Mouse (Mus musculus) mouse embryonic stem cell (cell line): ENCODE measurements around the gene Unc50.

ENCODE experiments used
- in situ Hi-C, 2 experiments: fragments of 300-500 bp; cut with MboI; formaldehyde crosslinking; loops; 1 replicate in 1 of 2; 3 replicates in 1 of 2; pipeline ENCODE4 v1.14.3; 2019 to 2020; ENCODE audit warnings: low sequenced_read_pairs in 2 of 2, low pct_unique_long_range_greater_than_20kb in 1 of 2, mixed read lengths in 1 of 2; ENCODE audit not compliant: unreplicated experiment in 1 of 2

The Unc50 gene

DNA sequence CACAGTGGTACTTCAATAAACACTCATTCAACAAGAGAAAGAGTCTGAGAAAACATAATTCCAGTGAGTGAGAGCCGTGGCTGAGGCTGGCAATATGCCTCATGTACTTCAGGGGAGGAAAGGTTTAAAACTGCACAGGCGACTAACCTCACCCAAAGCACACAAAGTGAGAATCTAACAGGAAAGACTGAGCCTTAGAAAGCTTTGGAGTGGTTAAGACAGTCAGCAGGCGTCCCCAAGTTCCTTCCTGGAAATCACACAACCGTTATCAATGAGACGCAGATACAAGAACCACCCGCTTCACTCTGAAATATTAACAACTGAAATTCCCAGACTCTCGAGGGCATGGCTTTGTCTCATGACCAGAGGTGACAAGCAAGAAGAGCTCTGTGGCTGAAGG lies 48.5 kb downstream of the Unc50 start:
- in situ Hi-C loops: loop anchor here in 1 of 2 experiments (10.0 kb wide), 1 partner anchor 156 kb away; no protein-coding TSS in a partner anchor

DNA sequence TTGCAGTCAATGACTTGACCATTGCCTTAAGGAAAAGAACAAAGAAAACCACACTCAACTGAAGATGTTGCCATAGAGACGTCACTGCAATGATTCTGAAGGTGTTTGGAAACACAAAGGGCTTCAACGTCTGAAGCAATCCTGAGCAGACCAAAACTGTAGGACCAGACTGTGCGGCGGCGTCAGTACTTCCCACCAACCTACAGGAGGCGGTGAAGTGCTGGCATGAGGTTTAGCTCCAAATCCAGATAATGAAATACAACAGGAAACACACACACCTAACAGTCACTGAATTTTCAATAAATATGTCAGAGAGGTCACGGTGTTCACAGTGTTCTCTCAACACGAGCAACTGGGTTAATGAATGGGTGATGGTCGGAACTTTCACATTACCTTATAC lies 49.1 kb downstream of the Unc50 start:
- in situ Hi-C loops: loop anchor here in 1 of 2 experiments (10.0 kb wide), 1 partner anchor 156 kb away; no protein-coding TSS in a partner anchor

DNA sequence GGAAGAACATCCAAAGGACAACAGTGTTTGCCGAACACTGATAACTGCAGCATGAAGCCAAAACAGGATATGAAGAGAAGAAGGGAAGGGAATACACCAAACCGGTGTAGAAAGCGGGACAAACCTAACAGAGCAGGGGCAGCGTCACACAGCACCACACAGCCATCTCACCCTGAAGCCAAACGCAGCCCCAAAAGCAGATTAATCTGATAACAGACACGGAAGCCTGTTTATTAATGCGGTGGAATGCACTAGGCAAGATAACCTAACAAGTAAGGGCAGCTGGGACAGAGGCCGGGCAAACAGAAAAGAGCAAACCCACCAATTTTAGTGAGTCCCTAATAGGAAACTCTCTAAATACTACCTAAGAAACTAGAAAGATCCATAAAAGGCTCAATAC lies 49.8 kb downstream of the Unc50 start:
- in situ Hi-C loops: loop anchor here in 1 of 2 experiments (10.0 kb wide), 1 partner anchor 155 kb away; no protein-coding TSS in a partner anchor

DNA sequence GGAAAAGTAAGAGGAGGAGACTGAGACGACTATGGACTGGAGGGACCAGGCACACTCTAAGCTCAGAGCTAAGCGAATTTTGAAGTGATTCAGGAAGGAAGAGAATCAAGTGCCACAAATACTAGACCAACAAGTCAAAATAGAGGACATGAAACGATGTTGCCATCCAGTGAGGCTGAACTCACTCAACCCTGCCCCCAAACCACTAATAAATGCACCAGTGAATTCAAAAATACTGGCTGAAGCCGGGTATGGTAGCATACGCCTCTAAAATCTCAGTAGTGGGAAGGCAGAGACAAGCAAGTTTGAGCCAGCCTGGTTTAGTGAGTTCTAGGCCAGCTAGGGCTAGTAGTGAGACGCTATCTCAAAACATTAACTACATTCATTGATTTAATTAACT lies 50.8 kb downstream of the Unc50 start:
- in situ Hi-C loops: no loop called here

DNA sequence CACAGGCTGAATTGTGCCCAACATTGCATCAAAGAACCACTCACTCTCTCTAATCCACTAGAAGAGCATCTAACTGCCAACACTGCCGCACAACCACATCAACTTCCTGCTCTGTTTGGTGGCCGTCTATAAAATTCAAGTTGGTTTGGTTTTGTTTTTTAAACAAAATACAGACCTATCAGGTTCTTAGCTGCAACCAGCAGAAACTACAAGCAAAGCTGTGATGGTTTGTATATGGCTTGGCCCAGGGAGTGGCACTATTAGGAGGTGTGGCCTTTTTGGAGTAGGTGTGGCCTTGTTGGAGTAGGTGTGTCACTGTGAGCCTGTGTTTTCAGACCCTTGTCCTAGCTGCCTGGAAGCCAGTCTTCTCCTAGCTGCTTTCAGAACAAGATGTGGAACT lies 51.4 kb downstream of the Unc50 start:
- in situ Hi-C loops: no loop called here

DNA sequence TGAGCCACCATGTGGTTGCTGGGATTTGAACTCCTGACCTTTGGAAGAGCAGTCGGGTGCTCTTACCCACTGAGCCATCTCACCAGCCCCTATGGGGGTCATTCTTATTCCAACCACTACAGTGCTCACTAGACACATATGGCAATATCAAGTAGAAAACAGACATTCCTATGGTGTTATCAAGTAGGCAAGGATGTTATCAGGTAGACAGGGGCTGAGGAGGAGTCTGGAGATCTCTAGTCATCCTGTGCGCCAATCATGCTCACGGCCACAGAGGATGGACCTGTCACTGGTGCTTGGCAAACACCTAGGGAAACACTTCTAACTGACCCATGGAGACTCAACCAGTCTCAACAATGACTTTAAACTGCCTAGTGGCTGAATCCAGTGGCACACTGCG lies 54.7 kb downstream of the Unc50 start:
- in situ Hi-C loops: no loop called here

DNA sequence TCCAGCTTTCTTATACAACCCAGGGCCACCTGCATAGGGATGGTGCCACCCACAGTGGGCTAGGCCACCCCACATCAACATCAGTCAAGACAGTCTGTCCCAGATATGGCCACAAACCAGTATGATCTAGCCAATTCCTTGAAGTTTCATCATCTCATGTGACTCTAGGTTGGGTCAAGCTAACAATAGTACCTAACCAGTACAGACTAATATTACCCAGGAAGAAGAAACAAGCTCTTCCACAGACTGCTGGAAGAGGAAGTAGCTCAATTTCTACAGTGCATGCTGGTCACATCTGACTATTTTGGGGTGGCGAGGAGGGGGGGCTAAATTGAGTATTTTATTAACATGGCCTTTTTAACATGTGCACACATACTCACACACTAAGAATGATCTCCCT lies 56.5 kb downstream of the Unc50 start:
- in situ Hi-C loops: no loop called here

DNA sequence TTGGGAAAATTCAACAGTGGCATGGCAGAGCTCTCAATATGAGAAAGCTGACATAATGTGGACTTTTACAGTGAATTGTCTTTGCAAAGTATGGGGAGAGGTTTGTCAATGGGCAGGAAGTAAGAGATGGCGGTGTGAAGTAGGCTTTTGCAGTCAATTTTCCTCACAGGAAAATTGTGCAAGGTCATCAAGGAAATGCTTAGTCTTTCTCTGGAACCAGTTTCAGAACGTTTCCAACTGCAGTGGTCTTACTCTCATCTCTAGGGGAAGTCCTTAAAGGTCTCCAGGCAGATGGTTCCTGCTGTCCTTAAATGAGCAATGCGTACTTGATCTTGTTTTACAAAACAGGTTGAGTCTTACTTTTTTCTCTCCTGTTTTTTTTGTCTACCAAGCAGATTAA lies 57.1 kb downstream of the Unc50 start:
- in situ Hi-C loops: no loop called here

DNA sequence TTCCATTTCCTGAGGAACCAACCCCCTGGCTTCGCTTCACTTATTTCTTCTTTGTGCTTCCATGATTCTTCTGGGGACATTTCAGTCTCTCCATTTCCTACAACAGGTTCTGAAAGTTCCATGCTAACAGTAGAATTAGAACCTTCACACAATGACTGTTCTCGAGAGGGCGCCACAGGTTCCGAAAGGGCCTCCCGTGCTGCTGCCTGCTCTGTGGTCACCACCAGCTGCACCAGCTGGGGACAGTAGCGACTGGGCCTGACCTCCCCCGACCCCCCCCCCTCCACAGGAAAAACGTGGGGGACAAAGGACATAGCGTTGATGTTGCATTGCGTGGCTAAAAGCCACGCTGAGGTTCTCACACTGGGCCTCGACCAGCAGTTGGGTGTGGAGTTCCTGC lies 58.6 kb downstream of the Unc50 start:
- in situ Hi-C loops: no loop called here
